Mouse (Mus musculus): ENCODE measurements around the gene Htr2b. TPM values are rescaled to one million over a fixed set of nuclear protein-coding genes. Genes with fewer than 3 reads are reported as not detected.

Htr2b gene
- total RNA-seq, 4 experiments from 2014 or later: 0.98 TPM; not detected in 3

DNA sequence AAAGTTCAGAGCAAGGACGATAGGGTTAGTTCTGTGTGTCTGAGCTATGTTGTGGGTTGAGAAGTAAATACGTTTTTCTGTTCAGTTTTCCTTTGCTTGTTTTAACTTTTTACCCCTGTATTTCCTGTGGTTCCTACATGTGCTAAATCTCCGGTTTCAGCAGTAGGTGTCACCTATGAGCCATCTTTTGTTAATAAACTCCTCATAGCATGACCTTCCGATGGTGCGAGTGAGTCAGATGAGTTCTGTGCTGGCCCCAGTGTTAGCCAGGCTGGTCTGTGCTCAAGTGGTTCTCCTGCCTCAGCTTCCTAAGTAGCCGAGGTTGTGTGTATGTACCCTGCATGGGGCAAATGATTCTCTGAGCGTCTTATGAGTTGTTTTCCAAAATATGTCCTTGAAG is 17.4 kb downstream of the Htr2b start:
- DNase-seq (ENCODE audit: low spot score in 2 of 2): no peak

DNA sequence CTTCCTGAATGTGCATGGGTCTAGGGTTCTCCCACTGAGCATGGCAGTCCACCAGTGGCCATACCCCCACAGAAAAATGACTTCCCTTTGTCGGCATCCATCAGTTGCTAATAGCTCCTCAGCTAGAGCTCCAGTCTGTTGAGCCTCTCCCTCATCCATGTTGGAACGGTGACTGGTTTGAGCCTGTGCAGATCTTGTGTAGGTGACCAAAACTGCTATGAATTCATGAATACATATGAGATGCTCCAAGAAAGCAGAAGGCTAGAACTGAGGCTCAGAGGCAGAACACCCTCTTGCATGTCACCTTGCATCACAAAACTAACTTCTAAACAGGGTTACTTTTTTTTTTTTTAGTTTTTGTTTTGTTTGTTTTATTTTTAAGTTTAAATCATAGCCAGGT is 35.2 kb downstream of the Htr2b start:
- no peak for DNase-seq (ENCODE audit: low spot score in 2 of 2)

DNA sequence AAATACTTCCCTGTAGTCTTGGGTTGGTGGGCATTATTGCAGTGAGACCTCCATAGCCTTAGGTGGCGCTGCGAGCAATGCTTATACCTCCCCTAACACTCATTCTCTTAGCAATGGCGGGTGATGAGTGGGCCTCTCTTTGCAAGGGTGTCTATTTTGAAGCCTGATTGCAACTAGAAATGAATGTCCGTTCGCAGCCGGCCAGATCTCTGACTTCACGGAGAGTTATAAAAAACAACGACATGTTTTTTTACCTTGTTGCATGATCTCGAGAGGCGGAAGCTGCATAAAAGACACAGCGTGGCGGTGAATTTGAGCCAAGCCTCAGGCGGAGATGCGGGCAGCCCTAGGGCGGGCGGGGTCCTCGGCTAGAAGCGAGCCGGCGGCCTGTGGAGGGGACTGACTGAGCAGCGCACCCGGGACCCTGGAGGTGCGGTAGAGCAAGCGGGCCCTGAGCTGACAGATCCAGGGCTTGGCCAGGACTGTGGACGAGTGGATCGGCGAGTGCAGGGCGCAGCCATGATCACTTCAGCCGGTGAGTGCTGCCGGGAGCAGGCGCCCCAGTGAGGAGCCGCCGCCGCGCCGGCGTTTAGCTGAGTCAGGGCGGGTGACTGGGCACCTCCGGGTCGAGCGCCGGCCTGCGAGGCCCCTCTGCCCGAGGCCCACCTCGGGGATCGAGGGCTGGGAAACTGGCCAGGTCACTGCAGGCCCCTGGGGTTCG is 47.3 kb downstream of the Htr2b start, which contains the start of gene Psmd1:
TSS of gene Psmd1 (plus strand) at position 117 of the 721 bp plus-strand sequence.
- peak; percentile 75 to 86 for DNase-seq (ENCODE audit: low spot score in 2 of 2)

GRCm38 (mm10) chr1:86062523-86062922 is 49.2 kb downstream of the Htr2b start:
- no peak for DNase-seq (ENCODE audit: low spot score in 2 of 2)

DNA sequence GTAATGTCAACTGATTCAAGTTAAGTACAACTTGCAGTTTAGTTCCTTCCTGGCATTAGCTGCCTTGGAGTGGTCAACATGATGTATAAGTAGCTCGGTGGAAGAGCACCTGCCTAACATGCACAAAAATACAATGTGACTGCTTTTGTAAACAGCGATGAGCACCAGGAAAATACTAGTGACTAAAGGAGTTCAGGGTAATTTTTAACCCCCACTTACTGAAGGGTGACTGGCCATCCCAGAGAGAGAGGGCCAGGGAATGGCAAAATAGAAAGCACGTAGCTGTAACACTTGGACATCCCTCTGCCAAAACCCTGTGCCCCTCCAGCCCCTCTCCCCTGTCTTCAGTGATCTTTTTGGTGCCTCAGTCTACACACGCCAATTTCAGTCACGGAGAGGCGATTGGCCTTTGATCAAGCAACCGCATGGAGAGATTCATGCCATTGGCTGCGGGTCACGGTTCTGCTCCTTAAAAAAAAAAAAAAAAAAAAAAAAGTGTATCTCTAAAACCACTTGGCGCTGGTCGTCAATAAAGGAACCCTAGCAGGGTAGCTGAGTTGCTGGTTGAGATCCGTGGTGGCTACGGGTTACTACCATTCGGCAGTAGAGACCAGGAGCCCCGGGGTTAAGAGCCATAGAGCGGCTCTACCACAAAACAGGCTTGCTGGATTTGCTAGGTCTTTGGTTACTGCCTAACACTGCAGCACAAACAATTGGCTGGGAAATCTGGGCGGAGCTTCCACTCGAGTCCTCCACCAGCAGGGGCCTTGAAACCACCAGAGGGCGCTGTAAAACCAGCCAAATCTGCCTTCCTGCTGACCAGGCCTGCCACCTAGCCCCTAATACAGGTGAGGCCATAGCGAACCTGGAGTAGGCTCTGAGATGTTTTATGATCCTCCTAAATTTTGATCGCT is 52.7 kb downstream of the Htr2b start:
- DNase-seq (ENCODE audit: low spot score in 2 of 2): peak; percentile 84 to 90

GRCm38 (mm10) chr1:86056284-86056683 is 55.5 kb downstream of the Htr2b start:
- DNase-seq (ENCODE audit: low spot score in 2 of 2): no peak

- no peak for DNase-seq (ENCODE audit: low spot score in 2 of 2)
Observed at GRCm38 (mm10) chr1:86054943-86055342, 56.8 kb downstream of the Htr2b start.

DNA sequence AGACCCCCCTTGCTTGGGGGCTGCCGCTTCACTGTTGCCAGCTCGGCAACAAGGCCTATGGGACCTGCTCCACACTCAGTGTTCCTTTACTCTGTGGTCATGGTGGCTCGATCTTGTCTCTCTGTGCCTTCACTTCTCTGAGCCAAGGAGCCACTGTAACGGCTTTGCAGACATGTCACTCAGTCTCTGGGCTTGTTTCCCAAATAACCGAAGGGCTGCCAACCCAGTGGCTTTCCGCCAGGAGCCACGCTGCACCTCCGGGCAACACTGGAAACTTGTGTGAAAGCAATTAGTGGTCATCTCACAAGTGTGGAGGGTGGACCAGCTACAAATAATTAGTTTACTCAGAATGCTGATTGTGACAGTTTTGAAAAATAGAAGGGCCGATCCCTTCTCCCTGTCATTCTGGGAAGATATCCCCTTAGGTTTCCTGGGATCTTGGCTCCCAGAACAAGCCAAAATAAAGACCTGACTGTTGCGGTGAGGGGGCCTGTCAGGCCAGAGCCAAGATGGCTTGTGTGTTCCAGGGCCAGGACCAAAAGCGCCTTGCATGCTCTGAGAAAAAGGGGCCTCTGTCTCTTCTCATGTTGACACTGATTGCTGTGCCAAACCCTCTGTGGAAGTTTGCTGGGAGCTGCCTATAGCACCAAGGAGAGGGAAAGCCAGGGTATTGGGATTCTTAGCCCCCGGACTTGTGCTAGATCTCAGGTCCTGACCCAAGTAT is 58.4 kb downstream of the Htr2b start:
- peak; percentile 62 to 79 for DNase-seq (ENCODE audit: low spot score in 2 of 2)

Other genes with a start within 250 kb of the Htr2b start
- 100 to 1,000 TPM; 764 to 823 (median 782) TPM for gene Itm2c, start 217.7 kb downstream of the Htr2b start, total RNA-seq (2022)
- gene 4933407L21Rik, start 183.5 kb downstream of the Htr2b start, total RNA-seq (2022): 1 to 10 TPM; 5.6 to 9.6 (median 6.3) TPM
- under 1 TPM; 0.11 to 0.23 (median 0.21) TPM for gene Gpr55, start 151.0 kb downstream of the Htr2b start, total RNA-seq (2022)
- gene Spata3, start 95.2 kb downstream of the Htr2b start, total RNA-seq (2022): 1 to 10 TPM in 1 of 4 experiments, under 1 TPM in 3; 0.46 to 2.0 (median 0.66) TPM
- 10 to 100 TPM in 3 of 4 experiments, 1 to 10 TPM in 1; 9.0 to 12.6 (median 11.5) TPM for gene 2810459M11Rik, start 66.1 kb downstream of the Htr2b start, total RNA-seq (2022)
- gene Psmd1, start 47.6 kb downstream of the Htr2b start, total RNA-seq (2022): 100 to 1,000 TPM; 121 to 131 (median 126) TPM
- 1 to 10 TPM; 2.2 to 6.9 (median 5.0) TPM for gene Gm21972, start 21.7 kb upstream of the Htr2b start, total RNA-seq (2022)
- gene Armc9, start 42.8 kb upstream of the Htr2b start, total RNA-seq (2022): 10 to 100 TPM; 36.7 to 41.4 (median 38.8) TPM
- 1 to 10 TPM in 3 of 4 experiments, under 1 TPM in 1; 0.72 to 1.4 (median 1.2) TPM for gene B3gnt7, start 190.9 kb upstream of the Htr2b start, total RNA-seq (2022)
- gene Ncl, start 247.4 kb upstream of the Htr2b start, total RNA-seq (2022): 100 to 1,000 TPM; 151 to 166 (median 164) TPM